8 mouse cellular contexts compared by ENCODE assay signal in the genomic region with DNA sequence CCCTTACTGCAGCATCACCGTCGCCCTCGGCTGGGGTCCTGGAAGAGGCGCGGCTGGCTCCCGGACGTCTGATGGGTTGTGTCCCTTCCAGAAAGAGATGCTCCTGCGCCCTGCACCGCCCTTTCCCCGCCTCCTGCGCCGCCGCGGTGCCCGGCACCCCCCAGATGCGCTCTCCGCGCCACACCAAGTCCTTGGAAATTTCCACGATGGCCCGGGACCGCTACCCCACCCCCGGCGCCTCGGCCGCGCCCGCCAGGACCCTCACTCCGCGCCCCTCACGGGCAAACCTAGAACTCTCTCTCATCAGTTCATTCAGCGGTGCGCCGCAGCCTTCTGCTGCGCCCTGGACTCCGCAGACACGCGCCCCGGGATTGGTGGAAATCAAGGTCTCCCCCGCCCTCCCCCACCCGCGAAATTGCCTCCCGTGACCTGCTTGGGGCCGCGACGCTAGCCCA. TPM values are rescaled to one million over a fixed set of nuclear protein-coding genes. Genes with fewer than 3 reads are reported as not detected.
DNase-seq lines count a peak whose midpoint lies in the region; ATAC-seq and TF ChIP-seq lines count a peak whose summit lies in the region.

A gene (minus strand): TSS at position 377 of the 455 bp plus-strand sequence.

- no peaks in the 10 kb centered on the region for H3K9me3 ChIP-seq in heart, embryonic 12.5 days (replicated peaks)
- H3K9me3 ChIP-seq in limb, embryonic 14.5 days (ENCODE audit: control insufficient read depth, low read length), result no peaks in the 10 kb centered on the region
- no peaks in the 10 kb centered on the region for H3K9me3 ChIP-seq in neural tube, embryonic 15.5 days (replicated peaks)

- under 1% methylated on average over 45 of the region's 45 CpGs for WGBS in heart, embryonic 12.5 days
- under 1% methylated on average over 45 of the region's 45 CpGs for WGBS in kidney, adult 2 months
- WGBS in limb, embryonic 14.5 days, result 0% methylated on average over 39 of the region's 45 CpGs
- under 1% methylated on average over 45 of the region's 45 CpGs for WGBS in neural tube, embryonic 15.5 days

- peak; percentile 67 for ATAC-seq in heart, embryonic 12.5 days (ENCODE audit: insufficient number of reproducible peaks, low FRiP score)
- ATAC-seq in limb, embryonic 14.5 days (ENCODE audit: low FRiP score, low read depth), result peak; percentile 47
- ATAC-seq in neural tube, embryonic 15.5 days (ENCODE audit: low FRiP score), result peak; percentile 76
- no peak for ATAC-seq in megakaryocyte-erythroid progenitor cell, adult 5-6 weeks (replicated peaks; ENCODE audit: low FRiP score, low TSS enrichment, poor library complexity, severe bottlenecking)

- no peak for DNase-seq in heart, adult 8-10 months (ENCODE audit: low spot score)
- DNase-seq in cerebellum, adult 11 months, result peak; percentile 77
- DNase-seq in forelimb bud, embryonic 11.5 days (ENCODE audit: low read depth, low spot score), result peak; percentile 23
- peak; percentile 69 for DNase-seq in kidney, adult 2 months
- DNase-seq in limb, embryonic 14.5 days (ENCODE audit: low spot score), result no peak

- H3K9ac ChIP-seq in heart, embryonic 12.5 days, result peak within 1 kb of the TSS; percentile 65
- peak within 1 kb of the TSS; percentile 66 for H3K9ac ChIP-seq in limb, embryonic 14.5 days (ENCODE audit: low read depth, low read length, severe bottlenecking)
- H3K9ac ChIP-seq in neural tube, embryonic 15.5 days (replicated peaks), result peak within 1 kb of the TSS; percentile 82

- H3K27me3 ChIP-seq in heart, embryonic 12.5 days (replicated peaks), result peaks cover 20% of the 10 kb centered on the region
- no peaks in the 10 kb centered on the region for H3K27me3 ChIP-seq in kidney, adult 2 months (replicated peaks; ENCODE audit: control insufficient read depth, insufficient read depth, low read length)
- H3K27me3 ChIP-seq in limb, embryonic 14.5 days (ENCODE audit: control insufficient read depth, insufficient read depth, low read length), result peaks cover 10% of the 10 kb centered on the region; the same call in 1 of the 2 replicates
- no peaks in the 10 kb centered on the region for H3K27me3 ChIP-seq in neural tube, embryonic 15.5 days (replicated peaks)

- H3K4me3 ChIP-seq in heart, embryonic 12.5 days, result peak within 1 kb of the TSS; percentile 68
- H3K4me3 ChIP-seq in kidney, adult 2 months (ENCODE audit: insufficient read depth, low read depth, low read length), result peak within 1 kb of the TSS; percentile 65
- H3K4me3 ChIP-seq in limb, embryonic 14.5 days (replicated peaks; ENCODE audit: low read length), result peak within 1 kb of the TSS; percentile 60
- peak within 1 kb of the TSS; percentile 76 for H3K4me3 ChIP-seq in neural tube, embryonic 15.5 days (replicated peaks)

- no peak for TF ChIP-seq POLR2A in kidney, adult 2 months (IDR thresholded peaks at IDR 0.05; ENCODE audit: low read depth, low read length)
- no peak for TF ChIP-seq POLR2A in limb, embryonic 14.5 days (IDR thresholded peaks at IDR 0.05; ENCODE audit: borderline replicate concordance, extremely low read depth, insufficient read depth, insufficient read length)

- peak within 1 kb of the TSS; percentile 98 for H3K4me2 ChIP-seq in heart, embryonic 12.5 days
- H3K4me2 ChIP-seq in limb, embryonic 14.5 days (replicated peaks; ENCODE audit: low read depth, low read length, severe bottlenecking), result peak within 1 kb of the TSS; percentile 97
- H3K4me2 ChIP-seq in neural tube, embryonic 15.5 days, result peak within 1 kb of the TSS; percentile 83

- H3K4me1 ChIP-seq in heart, embryonic 12.5 days (replicated peaks), result peaks cover 7% of the 10 kb centered on the region
- H3K4me1 ChIP-seq in kidney, adult 2 months (ENCODE audit: control insufficient read depth, insufficient read depth, low read length), result no peaks in the 10 kb centered on the region
- 0 out of 2 replicates have a peak, but pooled peaks cover 5% of the 10 kb centered on the region for H3K4me1 ChIP-seq in limb, embryonic 14.5 days (ENCODE audit: control insufficient read depth, insufficient read depth, low read length)
- peaks cover 34% of the 10 kb centered on the region for H3K4me1 ChIP-seq in neural tube, embryonic 15.5 days

- no peak for TF ChIP-seq CTCF in kidney, adult 2 months (conservative IDR thresholded peaks at IDR 0.05; ENCODE audit: insufficient read depth, insufficient read length, low read depth, low read length)

- peak within 1 kb of the TSS; percentile 19; the same call in 1 of the 2 replicates for H3K27ac ChIP-seq in heart, embryonic 12.5 days (ENCODE audit: poor library complexity, severe bottlenecking)
- peak within 1 kb of the TSS; percentile 61 for H3K27ac ChIP-seq in kidney, adult 2 months (ENCODE audit: insufficient read depth, low read depth, low read length)
- 0 out of 2 replicates have a peak within 1 kb of the TSS, but pooled peaks have one; percentile 38 for H3K27ac ChIP-seq in limb, embryonic 14.5 days (replicated peaks; ENCODE audit: low read depth, low read length)
- peak within 1 kb of the TSS; percentile 98 for H3K27ac ChIP-seq in neural tube, embryonic 15.5 days (replicated peaks)

- no peaks in the 10 kb centered on the region for H3K36me3 ChIP-seq in heart, embryonic 12.5 days
- H3K36me3 ChIP-seq in kidney, adult 2 months (ENCODE audit: control insufficient read depth, insufficient read depth, low read length), result no peaks in the 10 kb centered on the region
- H3K36me3 ChIP-seq in limb, embryonic 14.5 days (ENCODE audit: control insufficient read depth, insufficient read depth, low read length), result no peaks in the 10 kb centered on the region
- no peaks in the 10 kb centered on the region for H3K36me3 ChIP-seq in neural tube, embryonic 15.5 days

RNA-seq across cellular contexts. Expression of the gene that starts here (rescaled TPM):
- 3.7 and 4.0 TPM in 2 replicates for polyA plus RNA-seq in heart, embryonic 12.5 days (2016; fragmentation: Nextera tagmentation; extraction: Ambion mirVana)
- under 1 TPM; 0.09 to 0.25 (median 0.17) TPM for total RNA-seq in heart, adult 8-10 months (2022)
- polyA plus RNA-seq in kidney, adult 2 months (2012; rRNA removed), result 13.2 and 14.3 TPM in 2 replicates
- polyA plus RNA-seq in limb, embryonic 14.5 days (2012; rRNA removed), result 0.93 and 1.1 TPM in 2 replicates
- polyA plus RNA-seq in limb, embryonic 14.5 days (2014; fragmentation: Nextera tagmentation; extraction: Ambion mirVana), result 1.1 and 1.3 TPM in 2 replicates
- polyA plus RNA-seq in neural tube, embryonic 15.5 days (2015; fragmentation: Nextera tagmentation; extraction: Ambion mirVana), result 6.6 and 8.6 TPM in 2 replicates
- total RNA-seq in megakaryocyte-erythroid progenitor cell, adult 5-6 weeks (2014; fragmentation: Nextera tagmentation), result 1.1 TPM in 1 of 2 replicates, not detected in the other
- not detected in 2 replicates for total RNA-seq in megakaryocyte-erythroid progenitor cell, adult 5-6 weeks (2017)

Comparison
In these comparisons a context has a peak if more than half of its experiments do, and no peak if none do; other contexts are left out.
1. H3K27ac ChIP-seq: peak in every context shown above with its lines; median percentile 98 in neural tube, embryonic 15.5 days; 61 in kidney, adult 2 months; 38 in limb, embryonic 14.5 days; 19 in heart, embryonic 12.5 days.
2. DNase-seq: peak in cerebellum, adult 11 months (single experiment), forelimb bud, embryonic 11.5 days (single experiment) and kidney, adult 2 months (single experiment); none in heart, adult 8-10 months (single experiment) and limb, embryonic 14.5 days (single experiment).
3. Peak in every context shown above with its lines, with median percentiles within 50 percentile points of each other: H3K4me2 ChIP-seq, H3K4me3 ChIP-seq and H3K9ac ChIP-seq.